Mouse (Mus musculus): ENCODE measurements around the gene Btnl4. TPM values are rescaled to one million over a fixed set of nuclear protein-coding genes. Genes with fewer than 3 reads are reported as not detected.

Btnl4 gene
- not detected in 2 replicates for polyA plus RNA-seq (2012; rRNA removed)

DNA sequence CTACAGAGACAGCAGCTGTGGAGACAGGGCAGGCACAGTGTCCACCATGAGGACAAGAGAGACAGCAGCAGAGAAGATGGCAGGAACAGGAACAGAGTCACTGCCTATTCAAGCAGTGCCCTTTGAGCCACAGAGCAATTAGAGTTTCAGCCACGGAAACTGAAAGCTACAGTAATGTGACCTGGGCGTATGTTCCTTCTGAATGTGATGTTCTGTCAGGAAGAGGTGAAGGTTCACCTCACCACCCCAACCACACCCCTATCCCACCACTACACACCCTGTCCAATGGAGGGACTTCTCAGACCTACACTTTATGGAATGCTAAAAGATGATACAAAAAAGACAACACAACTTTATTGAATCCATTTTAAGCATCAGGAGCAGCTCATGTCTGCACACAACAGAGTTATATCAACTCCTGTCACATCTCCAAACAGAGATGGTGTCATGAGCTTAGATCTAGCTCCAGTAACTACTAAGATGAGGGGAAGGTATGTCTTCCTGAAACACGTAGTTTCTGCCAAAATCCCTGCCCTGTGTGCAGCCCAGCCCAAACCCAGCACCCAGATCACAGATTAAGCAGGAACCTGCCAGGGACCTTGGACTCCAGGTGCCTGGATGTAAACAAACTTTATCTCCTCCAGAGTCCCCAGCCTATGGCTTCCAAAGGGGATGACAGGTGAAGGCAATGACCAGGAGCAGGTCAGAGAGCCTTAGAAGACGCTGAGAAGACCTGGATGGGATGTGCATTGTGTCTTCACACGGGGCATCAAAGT is at the start of gene Btnl4:
Gene Btnl4 (minus strand): TSS at position 81 of the 776 bp plus-strand sequence.

DNA sequence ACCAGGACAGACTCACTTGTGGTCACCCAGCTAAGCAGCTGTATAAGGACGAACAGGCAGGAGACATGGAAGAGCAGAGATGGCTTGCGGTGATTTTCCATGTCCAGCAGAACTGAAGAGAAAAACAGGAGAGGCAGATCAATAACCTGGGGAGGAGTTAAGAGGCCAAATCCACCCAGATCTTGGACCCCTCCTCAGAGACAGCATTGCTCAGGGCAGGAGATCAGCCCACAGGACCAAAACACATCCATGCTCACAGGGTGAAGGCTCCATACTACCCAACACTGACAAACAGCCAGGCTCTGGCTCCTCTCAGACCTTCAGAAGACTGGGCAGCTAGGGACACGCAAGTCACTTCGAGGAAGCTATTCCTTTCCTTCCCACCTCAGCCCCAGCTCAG is 40.1 kb upstream of the Btnl4 start, which contains the start of gene Btnl6:
Gene Btnl6 (minus strand): TSS at position 101 of the 400 bp plus-strand sequence.

Other genes starting within 250 kb of the Btnl4 start
- gene H2-Ob, start 238.4 kb downstream of the Btnl4 start, polyA plus RNA-seq (2012; rRNA removed) = 0.07 TPM in 1 of 2 replicates, not detected in the other
- 1.9 and 2.8 TPM in 2 replicates for gene H2-Ab1, start 219.6 kb downstream of the Btnl4 start, polyA plus RNA-seq (2012; rRNA removed)
- 0.54 and 1.0 TPM in 2 replicates for gene H2-Aa, start 189.5 kb downstream of the Btnl4 start, polyA plus RNA-seq (2012; rRNA removed)
- 1.2 and 2.2 TPM in 2 replicates for gene H2-Eb1, start 171.5 kb downstream of the Btnl4 start, polyA plus RNA-seq (2012; rRNA removed)
- gene H2-Eb2, start 151.7 kb downstream of the Btnl4 start, polyA plus RNA-seq (2012; rRNA removed) = 0.16 and 0.19 TPM in 2 replicates
- gene Btnl2, start 122.5 kb downstream of the Btnl4 start, polyA plus RNA-seq (2012; rRNA removed) = 0.03 and 0.05 TPM in 2 replicates
- not detected in 2 replicates for gene Btnl1, start 100.2 kb downstream of the Btnl4 start, polyA plus RNA-seq (2012; rRNA removed)
- gene BC051142, start 78.5 kb downstream of the Btnl4 start, polyA plus RNA-seq (2012; rRNA removed) = 10.5 and 11.5 TPM in 2 replicates
- gene Btnl6, start 40.0 kb upstream of the Btnl4 start, polyA plus RNA-seq (2012; rRNA removed) = not detected in 2 replicates
- gene Notch4, start 87.0 kb upstream of the Btnl4 start, polyA plus RNA-seq (2012; rRNA removed) = 11.9 and 13.3 TPM in 2 replicates
- 3.4 and 4.3 TPM in 2 replicates for gene Gpsm3, start 112.5 kb upstream of the Btnl4 start, polyA plus RNA-seq (2012; rRNA removed)
- 104 and 106 TPM in 2 replicates for gene Pbx2, start 113.9 kb upstream of the Btnl4 start, polyA plus RNA-seq (2012; rRNA removed)
- 8.7 and 9.9 TPM in 2 replicates for gene Ager, start 120.5 kb upstream of the Btnl4 start, polyA plus RNA-seq (2012; rRNA removed)
- 226 and 258 TPM in 2 replicates for gene Rnf5, start 126.4 kb upstream of the Btnl4 start, polyA plus RNA-seq (2012; rRNA removed)
- 172 and 183 TPM in 2 replicates for gene Agpat1, start 126.9 kb upstream of the Btnl4 start, polyA plus RNA-seq (2012; rRNA removed)
- gene Egfl8, start 138.7 kb upstream of the Btnl4 start, polyA plus RNA-seq (2012; rRNA removed) = 9.5 and 13.6 TPM in 2 replicates
- 25.5 and 27.9 TPM in 2 replicates for gene Ppt2, start 151.2 kb upstream of the Btnl4 start, polyA plus RNA-seq (2012; rRNA removed)
- gene Prrt1, start 152.2 kb upstream of the Btnl4 start, polyA plus RNA-seq (2012; rRNA removed) = 44.9 and 49.4 TPM in 2 replicates
- 5.3 and 5.5 TPM in 2 replicates for gene Fkbpl, start 167.4 kb upstream of the Btnl4 start, polyA plus RNA-seq (2012; rRNA removed)
- 107 and 109 TPM in 2 replicates for gene Atf6b, start 169.8 kb upstream of the Btnl4 start, polyA plus RNA-seq (2012; rRNA removed)
- gene Tnxb, start 193.2 kb upstream of the Btnl4 start, polyA plus RNA-seq (2012; rRNA removed) = 0.34 and 0.75 TPM in 2 replicates

All from central nervous system, embryonic 14 days (tissue).